Mouse (Mus musculus) Patski (cell line): Measurements from ENCODE around the gene Nlrp4f. TPM values are rescaled to one million over a fixed set of nuclear protein-coding genes. Genes with fewer than 3 reads are reported as not detected.

ENCODE experiments used
- ATAC-seq: fragments of 100-300 bp; one replicate; pipeline ENCODE4 v1.8.0; 2021
- CTCF ChIA-PET: fragments of 350-600 bp; sonication (Branson Sonifier 250); formaldehyde crosslinking; loops from one replicate; lab custom pipeline; 2022; ENCODE audit warnings: inconsistent platforms; lab: Charles Lee
- POLR2A ChIA-PET: fragments of 350-600 bp; sonication (Branson Sonifier 250); formaldehyde crosslinking; loops from one replicate; lab custom pipeline; 2022; ENCODE audit warnings: antibody characterized with exemption, inconsistent platforms; lab: Charles Lee
- DNase-seq: peaks from one replicate; pipeline ENCODE4 v3.0.0-alpha.2; 2011; ENCODE audit warnings: low read depth, low spot score
- H3K27me3 ChIP-seq: fragments of 371-371 bp; one replicate; pipeline ENCODE4 v1.5.1; 2021
- CTCF ChIP-seq: fragments of 100-300 bp; IDR thresholded peaks from one replicate; pipeline ENCODE4 v1.5.1; 2021
- in situ Hi-C: fragments of 300-500 bp; cut with MboI; formaldehyde crosslinking; loops from 3 replicates; pipeline ENCODE4 v1.11.1; 2018; ENCODE audit warnings: low pct_unique_long_range_greater_than_20kb, mixed read lengths
- polyA plus RNA-seq: library from polyadenylated mRNA; unstranded; gene quantifications from one replicate; pipeline ENCODE4 v1.2.3, GENCODE M21; 2021

The Nlrp4f gene
- polyA plus RNA-seq, 1 experiment from 2014 or later, result not detected

GRCm38 (mm10) chr13:65175734-65176471 is 29.9 kb downstream of the Nlrp4f start:
- TF ChIP-seq CTCF, result peak; percentile 56
- H3K27me3 ChIP-seq, result no peaks in the 10 kb centered on the region
- ATAC-seq (no peak), DNase-seq (no peak)
- ChIA-PET CTCF (no interaction called here), POLR2A (no interaction called here)
- in situ Hi-C loops, result no loop called here

- in situ Hi-C loops, result no loop called here
- H3K27me3 ChIP-seq, result no peaks in the 10 kb centered on the region
- ATAC-seq (no peak), DNase-seq (no peak)
- POLR2A ChIA-PET, result no interaction called here
- CTCF ChIA-PET, result no interaction called here
- no peak for TF ChIP-seq CTCF
Observed at GRCm38 (mm10) chr13:65174102-65174501, 31.7 kb downstream of the Nlrp4f start.

- ChIA-PET POLR2A (no interaction called here), CTCF (no interaction called here)
- peaks cover 9% of the 10 kb centered on the region for H3K27me3 ChIP-seq
- in situ Hi-C loops, result no loop called here
- DNase-seq, result no peak
- no peak for TF ChIP-seq CTCF
- ATAC-seq, result no peak
Observed at GRCm38 (mm10) chr13:65149940-65150339, 55.8 kb downstream of the Nlrp4f start, which contains the start of gene Olfr466. TSS of gene Olfr466 (plus strand) at chr13:65150240.

GRCm38 (mm10) chr13:65137789-65138188 is 68.0 kb downstream of the Nlrp4f start, which contains the start of gene Olfr465-ps1:
TSS of gene Olfr465-ps1 (plus strand) at chr13:65138089.
- in situ Hi-C loops, result no loop called here
- TF ChIP-seq CTCF, result no peak
- CTCF ChIA-PET, result no interaction called here
- ATAC-seq, result no peak
- DNase-seq, result no peak
- POLR2A ChIA-PET, result no interaction called here
- H3K27me3 ChIP-seq, result no peaks in the 10 kb centered on the region

Other genes with a start within 250 kb of the Nlrp4f start
- not detected for gene Spata31d1c, start 172.9 kb downstream of the Nlrp4f start, polyA plus RNA-seq
- gene Prss47, start 153.2 kb downstream of the Nlrp4f start, polyA plus RNA-seq, result not detected
- gene Mfsd14b, start 93.0 kb downstream of the Nlrp4f start, polyA plus RNA-seq, result 33.1 TPM
- gene Olfr465-ps1, start 67.9 kb downstream of the Nlrp4f start, polyA plus RNA-seq, result not detected
- gene Olfr466, start 55.7 kb downstream of the Nlrp4f start, polyA plus RNA-seq, result not detected
- gene Gm10775, start 53.6 kb upstream of the Nlrp4f start, polyA plus RNA-seq, result not detected
- gene Zfp369, start 72.8 kb upstream of the Nlrp4f start, polyA plus RNA-seq, result 26.6 TPM